9 mouse cellular contexts compared by ENCODE assay signal in genomic region chr10:117676036-117676643, GRCm38 (mm10). TPM values are rescaled to one million over a fixed set of nuclear protein-coding genes. Genes with fewer than 3 reads are reported as not detected.
DNase-seq lines count a peak whose midpoint lies in the region; ATAC-seq and TF ChIP-seq lines count a peak whose summit lies in the region.
"Had no signal": no experiment of that assay in that cellular context is flagged by ENCODE, and none has a peak within 500 bp of the region (broad histone marks: within the 10 kb centered on the region; RNA-seq: fewer than 3 reads in every experiment).

No protein-coding gene starts in this region.

- no peaks in the 10 kb centered on the region for H3K9me3 ChIP-seq in limb, embryonic 12.5 days

- H3K36me3 ChIP-seq in limb, embryonic 12.5 days = no peaks in the 10 kb centered on the region; the same call in 1 of the 2 replicates

- ATAC-seq in activated CD4-positive, CD25-positive, alpha-beta regulatory T cell, adult 4 months = peak; percentile 21
- ATAC-seq in inflammation-experienced regulatory T-cells, adult 6 months = peak; percentile 48
- no peak for ATAC-seq in limb, embryonic 12.5 days (ENCODE audit: insufficient number of reproducible peaks, insufficient read depth, low FRiP score, low TSS enrichment, low read depth)
- no peak for ATAC-seq in monocyte, adult 5-6 weeks (replicated peaks; ENCODE audit: insufficient number of reproducible peaks, low FRiP score, low TSS enrichment, poor library complexity, severe bottlenecking)

- peak overlapping the region; percentile 13 for H3K4me3 ChIP-seq in embryonic fibroblast, embryonic 13.5 days (ENCODE audit: insufficient read depth, low read length)
- peak overlapping the region; percentile 25 for H3K4me3 ChIP-seq in limb, embryonic 12.5 days (replicated peaks)
- H3K4me3 ChIP-seq: erythroblast, embryonic 14.5 days had no signal

- no peak for TF ChIP-seq CTCF in embryonic fibroblast, embryonic 13.5 days (IDR thresholded peaks at IDR 0.05; ENCODE audit: borderline replicate concordance, insufficient read depth, low read length)

- H3K9ac ChIP-seq in limb, embryonic 12.5 days (replicated peaks) = no peak overlapping the region

- no peaks in the 10 kb centered on the region for H3K4me1 ChIP-seq in embryonic fibroblast, embryonic 13.5 days (ENCODE audit: control insufficient read depth, insufficient read depth, low read length)
- H3K4me1 ChIP-seq in limb, embryonic 12.5 days (replicated peaks) = peaks cover 23% of the 10 kb centered on the region

- 33% methylated on average over 19 of the region's 19 CpGs for WGBS in limb, embryonic 12.5 days

- DNase-seq in adrenal gland, postnatal 10 days = peak; percentile 32
- DNase-seq in adrenal gland, adult 2 months = no peak
- DNase-seq in right cerebral cortex, postnatal 10 days (ENCODE audit: low spot score in 2 of 2) = peak; percentile 65 to 68

- TF ChIP-seq POLR2A in embryonic fibroblast, embryonic 13.5 days (IDR thresholded peaks at IDR 0.05; ENCODE audit: low read depth, low read length) = no peak

- H3K27ac ChIP-seq in embryonic fibroblast, embryonic 13.5 days (ENCODE audit: insufficient read depth, low read length) = no peak overlapping the region
- no peak overlapping the region for H3K27ac ChIP-seq in limb, embryonic 12.5 days

- no peaks in the 10 kb centered on the region for H3K27me3 ChIP-seq in limb, embryonic 12.5 days

- H3K4me2 ChIP-seq in limb, embryonic 12.5 days = peak overlapping the region; percentile 56

RNA-seq across cellular contexts. Expression of gene Mdm2, which starts 34.4 kb away (rescaled TPM):
- total RNA-seq in adrenal gland, postnatal 10 days (2021) = 10 to 100 TPM; 41.1 to 46.2 TPM
- total RNA-seq in adrenal gland, adult 2 months (2021) = 10 to 100 TPM; 47.0 to 55.4 TPM
- 145 and 155 TPM in 2 replicates for polyA plus RNA-seq in adrenal gland, adult 2 months (2012; rRNA removed)
- polyA plus RNA-seq in activated CD4-positive, CD25-positive, alpha-beta regulatory T cell, adult 4 months (2017; shearing (Covaris generic)) = 10 to 100 TPM; 44.4 to 62.8 TPM
- 122 and 229 TPM in 2 replicates for polyA plus RNA-seq in embryonic fibroblast, embryonic 13.5 days (2011; ENCODE audit: insufficient read length, low read depth, missing spikeins)
- polyA plus RNA-seq in inflammation-experienced regulatory T-cells, adult 6 months (2017; shearing (Covaris generic)) = 10 to 100 TPM; 42.1 to 88.6 (median 50.8) TPM
- polyA plus RNA-seq in limb, embryonic 12.5 days (2016; fragmentation: Nextera tagmentation; extraction: Ambion mirVana) = 57.9 and 59.7 TPM in 2 replicates
- 159 to 175 TPM (median 170 TPM) in 3 replicates for total RNA-seq in monocyte, adult 5-6 weeks (2017)

RNA-seq across cellular contexts. Expression of gene Cpm, which starts 46.8 kb away (rescaled TPM):
- total RNA-seq in adrenal gland, postnatal 10 days (2021) = 10 to 100 TPM; 18.5 to 19.1 TPM
- total RNA-seq in adrenal gland, adult 2 months (2021) = 10 to 100 TPM; 21.4 to 29.3 TPM
- 14.6 and 19.2 TPM in 2 replicates for polyA plus RNA-seq in adrenal gland, adult 2 months (2012; rRNA removed)
- 10 to 100 TPM; 19.3 to 23.3 TPM for polyA plus RNA-seq in activated CD4-positive, CD25-positive, alpha-beta regulatory T cell, adult 4 months (2017; shearing (Covaris generic))
- 1.4 and 1.6 TPM in 2 replicates for polyA plus RNA-seq in embryonic fibroblast, embryonic 13.5 days (2011; ENCODE audit: insufficient read length, low read depth, missing spikeins)
- 10 to 100 TPM; 14.5 to 29.9 (median 27.1) TPM for polyA plus RNA-seq in inflammation-experienced regulatory T-cells, adult 6 months (2017; shearing (Covaris generic))
- 30.0 and 35.3 TPM in 2 replicates for polyA plus RNA-seq in limb, embryonic 12.5 days (2016; fragmentation: Nextera tagmentation; extraction: Ambion mirVana)
- total RNA-seq in monocyte, adult 5-6 weeks (2017) = 2.1 to 7.3 TPM (median 4.2 TPM) in 3 replicates
- polyA plus RNA-seq: erythroblast, embryonic 14.5 days had no signal

Comparison
In these comparisons a context has a peak if more than half of its experiments do, and no peak if none do; other contexts are left out.
1. ATAC-seq: peak in activated CD4-positive, CD25-positive, alpha-beta regulatory T cell, adult 4 months (single experiment) and inflammation-experienced regulatory T-cells, adult 6 months (single experiment); none in limb, embryonic 12.5 days (single experiment) and monocyte, adult 5-6 weeks (single experiment).